Mouse (Mus musculus) regulatory T cell (primary cell): ENCODE data around the gene 1700030J22Rik.

ENCODE experiments used
- in situ Hi-C: fragments of 300-600 bp; cut with MboI, MseI; formaldehyde crosslinking; loops from one replicate; pipeline ENCODE4 v1.15.1; 2025; ENCODE audit warnings: high pct_unique_total_duplicates

Gene 1700030J22Rik

GRCm38 (mm10) chr8:116978631-116979256 is at the start of gene 1700030J22Rik:
1700030J22Rik (minus strand) TSS chr8:116978959.
- in situ Hi-C loops, result loop anchor here (5.0 kb wide), 1 partner anchor 36 kb away; the partner anchor contains the start of gene Atmin

DNA sequence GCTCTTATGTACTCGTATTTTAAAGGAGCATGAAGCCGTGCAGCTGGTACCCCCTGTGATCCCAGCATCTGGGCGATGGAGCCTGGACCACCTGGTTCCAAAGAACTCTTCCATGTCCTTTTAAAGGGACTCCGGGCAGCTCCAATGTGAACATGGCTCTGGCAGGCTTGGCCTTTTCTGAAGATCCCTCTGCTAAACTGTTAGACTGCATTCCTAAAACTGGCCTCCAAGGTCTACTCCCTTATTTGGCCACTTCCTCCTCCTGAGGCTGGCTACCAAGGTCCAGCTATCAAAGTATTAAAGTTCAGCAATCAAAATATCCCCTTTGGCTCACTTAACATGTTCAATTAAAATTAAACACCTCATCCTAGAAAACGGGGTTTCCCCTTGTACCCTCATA is 48.8 kb upstream of the 1700030J22Rik start:
- in situ Hi-C loops, result no loop called here

- in situ Hi-C loops, result no loop called here
Measured at GRCm38 (mm10) chr8:117022297-117022993, 43.7 kb upstream of the 1700030J22Rik start.

DNA sequence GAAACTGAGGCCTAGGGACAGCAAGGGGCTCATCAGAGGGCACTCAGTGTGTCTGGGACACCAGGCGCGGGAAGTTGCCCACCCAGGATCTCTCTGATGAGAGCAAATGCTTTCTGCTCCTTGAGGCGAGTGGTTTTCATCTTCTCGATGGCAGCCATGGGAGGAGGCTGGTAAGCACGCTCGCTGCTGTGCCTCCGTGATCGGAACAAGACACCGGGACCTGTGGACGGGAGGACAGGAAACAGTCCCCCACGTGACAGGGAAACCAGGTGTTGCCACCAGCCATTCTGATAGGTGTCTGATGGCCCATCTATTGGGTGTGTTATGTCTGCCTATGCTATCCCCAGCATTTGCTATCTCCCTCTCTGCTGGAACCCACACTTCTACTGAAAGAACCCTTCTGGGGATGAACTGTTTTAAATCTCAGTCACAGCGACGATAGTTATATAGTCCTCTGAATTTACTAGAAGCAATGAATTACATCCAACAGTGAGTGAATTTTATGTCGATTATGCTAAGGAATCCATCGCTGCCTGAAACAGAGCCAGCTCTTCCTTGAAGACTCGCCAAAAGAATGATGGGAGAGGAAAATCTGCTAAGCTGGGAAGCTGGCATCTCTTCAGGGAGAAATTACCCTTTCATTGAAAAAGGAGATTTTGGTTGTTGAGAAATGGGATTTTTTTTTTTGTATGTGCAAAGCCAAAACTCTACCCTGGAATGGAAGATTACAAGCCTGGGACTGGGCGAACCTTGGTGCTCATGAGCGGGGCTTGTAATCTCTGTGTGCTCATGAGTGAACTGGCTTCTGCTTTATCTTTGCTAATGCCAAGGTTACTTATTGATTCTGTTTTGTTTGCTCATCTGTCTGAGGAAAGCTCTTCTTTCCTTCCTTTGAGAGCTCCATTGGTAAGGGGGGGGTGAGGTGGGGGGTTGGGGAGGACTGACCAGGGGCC is 40.8 kb upstream of the 1700030J22Rik start:
- in situ Hi-C loops, result no loop called here

DNA sequence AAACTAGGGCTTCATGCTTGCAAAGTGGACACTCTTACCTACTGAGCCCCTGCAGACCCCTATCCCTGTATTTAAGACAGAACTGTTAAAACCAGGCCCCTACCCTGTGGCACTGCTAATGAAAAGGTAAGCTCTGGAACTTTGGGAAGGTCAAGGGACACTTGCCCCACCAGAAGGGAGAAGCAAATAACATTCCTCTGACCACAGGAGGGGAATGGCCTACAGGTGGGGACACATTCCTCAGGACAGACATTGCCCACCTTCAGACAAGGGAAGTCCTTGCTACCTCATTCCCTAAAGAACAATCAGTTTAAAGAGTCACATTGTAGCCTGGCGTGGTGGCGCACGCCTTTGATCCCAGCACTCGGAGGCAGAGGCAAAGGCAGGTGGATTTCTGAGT is 39.1 kb upstream of the 1700030J22Rik start:
- in situ Hi-C loops, result no loop called here

- in situ Hi-C loops, result no loop called here
Measured at GRCm38 (mm10) chr8:117017006-117017405, 38.2 kb upstream of the 1700030J22Rik start.

DNA sequence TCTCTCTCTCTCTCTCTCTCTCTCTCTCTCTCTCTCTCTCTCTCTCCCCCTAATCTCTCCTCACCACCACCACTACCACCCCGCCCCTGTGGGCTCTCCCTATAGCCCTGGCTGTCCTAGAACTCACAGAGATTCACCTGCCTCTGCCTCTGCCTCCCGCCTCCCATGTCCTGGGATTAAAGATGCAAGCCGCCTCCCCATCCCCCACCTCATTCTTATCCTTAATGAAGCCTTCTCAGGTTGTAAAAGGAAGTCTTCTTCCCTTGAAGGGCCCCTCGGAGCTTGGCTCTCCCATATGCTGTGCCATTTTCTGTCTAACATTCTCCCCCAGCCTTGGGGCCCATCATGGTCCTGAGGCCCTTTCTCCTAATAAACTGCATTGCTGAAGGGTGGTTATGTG is 36.9 kb upstream of the 1700030J22Rik start:
- in situ Hi-C loops, result no loop called here

DNA sequence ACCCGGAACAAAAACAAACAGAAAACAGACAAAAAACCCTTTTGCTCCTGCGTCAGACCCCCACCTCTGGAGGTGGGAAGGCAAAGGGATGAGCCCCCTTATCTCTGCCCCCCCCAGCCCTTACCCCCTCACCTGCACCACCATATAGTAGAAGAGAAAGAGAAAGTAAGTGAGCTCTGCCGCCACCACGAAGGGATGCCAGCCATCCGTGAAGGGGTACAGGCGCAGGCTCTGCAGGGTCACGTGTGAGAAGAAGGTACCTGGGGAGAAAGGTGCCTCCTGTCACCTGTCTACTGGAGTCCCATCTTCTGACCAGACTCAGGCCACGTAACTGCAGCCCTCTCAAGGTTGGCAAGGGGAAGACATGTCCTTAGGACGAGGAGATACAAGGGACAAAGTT is 32.6 kb upstream of the 1700030J22Rik start:
- in situ Hi-C loops, result no loop called here

- in situ Hi-C loops, result no loop called here
Measured at GRCm38 (mm10) chr8:116994016-116994716, 15.4 kb upstream of the 1700030J22Rik start.

GRCm38 (mm10) chr8:116993095-116993867 is 14.5 kb upstream of the 1700030J22Rik start, which contains the start of gene Gcsh:
Gcsh (minus strand) TSS chr8:116993537.
- in situ Hi-C loops, result no loop called here

DNA sequence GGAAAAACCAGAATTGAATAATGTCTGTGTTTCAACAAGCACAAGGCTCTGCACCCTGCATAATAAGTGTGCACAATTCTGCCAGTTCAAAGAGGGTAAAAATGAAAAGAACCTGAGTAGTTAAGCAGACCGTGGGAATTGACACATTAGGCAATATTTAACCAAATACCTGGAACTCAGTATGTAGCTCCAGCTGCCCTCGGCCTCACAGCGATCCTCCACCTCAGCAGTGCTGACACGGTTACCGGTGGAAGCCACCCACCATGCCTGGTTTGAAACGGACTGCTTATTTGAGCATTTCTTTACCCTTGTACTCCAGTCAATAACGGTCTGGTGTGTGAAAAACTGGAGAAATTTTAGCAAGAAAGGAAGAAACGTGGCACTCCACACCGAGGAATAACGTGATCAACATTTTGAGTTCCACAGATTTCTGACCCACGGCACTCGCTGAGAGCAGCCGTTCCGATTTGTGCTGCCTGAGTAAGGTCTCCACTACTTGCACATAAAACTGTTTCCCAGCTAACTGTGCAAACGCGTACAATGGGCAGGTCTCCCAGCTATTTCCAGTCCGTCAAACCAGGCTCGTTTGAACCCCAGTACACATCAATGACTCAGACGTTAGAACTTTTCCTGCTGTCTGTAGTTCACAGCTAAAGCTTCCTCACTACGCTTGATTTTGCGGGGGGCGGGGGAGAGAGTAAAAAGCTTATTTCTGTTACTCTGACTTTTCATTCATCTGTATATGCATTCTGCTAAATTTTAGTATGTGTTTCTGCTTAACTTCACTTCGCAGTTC is 13.6 kb upstream of the 1700030J22Rik start:
- in situ Hi-C loops, result no loop called here

GRCm38 (mm10) chr8:116991241-116991640 is 12.5 kb upstream of the 1700030J22Rik start:
- in situ Hi-C loops, result no loop called here

DNA sequence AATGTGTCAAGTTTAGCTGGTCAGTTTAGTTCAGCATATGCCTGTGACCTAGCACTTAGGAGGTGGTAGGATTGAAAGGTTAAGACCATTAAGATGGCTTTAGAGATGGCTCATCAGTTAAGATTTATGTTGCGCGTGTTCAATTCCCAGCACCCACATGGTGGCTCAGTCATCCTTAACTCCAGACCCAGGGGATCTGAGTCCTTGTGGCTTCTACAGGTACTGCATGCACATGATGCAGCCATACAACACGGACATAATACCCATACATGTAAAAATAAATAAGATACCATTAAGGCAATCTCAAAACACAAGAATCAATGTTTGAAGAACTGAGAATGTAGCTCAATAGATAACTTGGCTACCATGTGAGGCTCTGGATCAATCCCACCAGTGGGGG is 11.1 kb upstream of the 1700030J22Rik start:
- in situ Hi-C loops, result no loop called here

DNA sequence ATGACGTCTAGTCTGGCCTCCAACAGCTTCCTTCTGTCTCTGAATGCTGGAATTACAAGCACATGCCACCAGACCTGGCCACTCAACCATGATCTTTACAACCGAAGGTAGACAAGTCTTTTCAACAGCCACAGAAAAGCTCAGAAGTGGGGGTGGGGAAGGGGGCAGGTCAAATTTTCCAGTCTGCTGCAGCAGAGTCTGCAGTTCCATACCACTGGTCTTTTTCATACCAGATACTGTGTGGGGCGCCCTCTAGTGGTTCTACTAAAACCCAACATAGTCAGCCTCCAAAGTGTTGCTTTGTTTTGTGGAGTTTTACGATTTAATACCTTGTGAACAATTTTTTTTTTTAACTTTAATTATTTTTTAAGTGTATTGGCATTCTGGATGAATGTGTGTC is 1.4 kb upstream of the 1700030J22Rik start:
- in situ Hi-C loops, result no loop called here

GRCm38 (mm10) chr8:116978052-116978451 is 707 bp downstream of the 1700030J22Rik start:
- in situ Hi-C loops, result loop anchor here (5.0 kb wide), 1 partner anchor 36 kb away; the partner anchor contains the start of gene Atmin

GRCm38 (mm10) chr8:116975606-116976005 is 3.2 kb downstream of the 1700030J22Rik start:
- in situ Hi-C loops, result loop anchor here (5.0 kb wide), 1 partner anchor 33 kb away; the partner anchor contains the start of gene Atmin

DNA sequence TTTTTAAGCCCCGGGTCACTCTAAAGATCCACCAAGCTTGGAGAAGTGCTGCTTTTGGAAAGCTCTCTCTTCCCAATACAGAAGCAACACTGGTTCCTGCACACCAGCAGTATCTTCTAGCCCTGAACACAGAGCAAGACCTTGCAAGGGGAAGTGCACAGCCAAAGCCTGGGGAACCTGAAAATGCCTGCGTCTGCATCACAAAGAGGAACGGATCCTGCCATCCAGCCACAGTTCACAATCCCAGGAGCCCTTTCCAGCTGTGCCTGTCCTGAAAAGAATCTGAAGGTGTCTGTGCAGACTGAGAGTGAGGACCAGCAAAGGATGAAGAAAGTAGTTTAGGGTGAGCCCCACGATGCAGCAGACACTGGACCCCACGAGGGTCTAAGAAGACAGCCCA is 3.7 kb downstream of the 1700030J22Rik start:
- in situ Hi-C loops, result loop anchor here (5.0 kb wide), 1 partner anchor 33 kb away; the partner anchor contains the start of gene Atmin

GRCm38 (mm10) chr8:116969531-116969930 is 9.2 kb downstream of the 1700030J22Rik start:
- in situ Hi-C loops, result no loop called here

- in situ Hi-C loops, result no loop called here
Measured at GRCm38 (mm10) chr8:116954415-116954814, 24.3 kb downstream of the 1700030J22Rik start.

DNA sequence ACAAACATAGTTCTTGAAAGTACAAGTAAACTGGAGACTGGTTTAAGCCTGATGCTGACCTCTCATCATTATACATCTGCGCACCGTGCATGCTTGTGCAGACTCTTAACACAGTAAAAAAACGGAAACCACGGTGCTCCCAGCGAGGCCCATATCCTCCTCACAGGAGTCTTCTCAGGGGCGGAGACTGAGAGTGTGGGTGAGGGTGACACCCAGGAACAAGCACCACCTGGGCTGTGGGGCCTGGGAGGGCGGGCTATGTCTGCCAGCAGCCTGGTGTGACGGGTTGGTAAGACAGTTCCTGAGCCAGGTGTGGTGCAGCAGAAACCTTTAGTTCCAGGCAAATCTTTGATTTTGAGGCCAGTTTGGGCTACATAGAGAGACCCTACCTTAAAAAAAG is 26.3 kb downstream of the 1700030J22Rik start:
- in situ Hi-C loops, result no loop called here
